Mouse (Mus musculus) intestine, embryonic 16.5 days (tissue): ENCODE results near the gene Tmem107. TPM values are rescaled to one million over a fixed set of nuclear protein-coding genes. Genes with fewer than 3 reads are reported as not detected.

Experiments used
- ATAC-seq: fragments of 200-750 bp; cut with Nextera tagmentation; 2 replicates; pipeline ENCODE4 v1.8.0; 2017; ENCODE audit warnings: moderate TSS enrichment, moderate library complexity
- H3K27ac ChIP-seq: fragments of 300-500 bp; sonication (generic); 2 replicates; pipeline ENCODE4 v1.5.1; 2014; ENCODE audit warnings: mild to moderate bottlenecking, low read length
- H3K27me3 ChIP-seq: fragments of 300-500 bp; sonication (generic); replicated peaks from 2 replicates; pipeline ENCODE4 v1.6.1; 2014; ENCODE audit warnings: low read length, control low read depth, mixed read lengths; ENCODE audit not compliant: control insufficient read depth, insufficient read depth
- H3K36me3 ChIP-seq: fragments of 300-500 bp; sonication (generic); 2 replicates; pipeline ENCODE4 v1.6.1; 2014; ENCODE audit warnings: low read length, control low read depth; ENCODE audit not compliant: control insufficient read depth, insufficient read depth
- H3K4me1 ChIP-seq: fragments of 300-500 bp; sonication (generic); 2 replicates; pipeline ENCODE4 v1.6.1; 2014; ENCODE audit warnings: low read length, control low read depth, mixed read lengths; ENCODE audit not compliant: control insufficient read depth, insufficient read depth
- H3K4me2 ChIP-seq: fragments of 300-500 bp; sonication (generic); 2 replicates; pipeline ENCODE4 v1.6.1; 2014; ENCODE audit warnings: low read depth, low read length, control low read depth
- H3K4me3 ChIP-seq: fragments of 300-500 bp; sonication (generic); 2 replicates; pipeline ENCODE4 v1.5.1; 2014; ENCODE audit warnings: mild to moderate bottlenecking, low read length
- H3K9ac ChIP-seq: fragments of 300-500 bp; sonication (generic); 2 replicates; pipeline ENCODE4 v1.6.1; 2014; ENCODE audit warnings: low read depth, low read length
- H3K9me3 ChIP-seq: fragments of 300-500 bp; sonication (generic); 2 replicates; pipeline ENCODE4 v1.6.1; 2016; ENCODE audit warnings: low read length, control low read depth; ENCODE audit not compliant: control insufficient read depth
- WGBS: fragments of 180-500 bp; shearing (Covaris S2); extraction: QIAGEN DNeasy Blood & Tissue Kit; methylation state at CpG from one replicate; pipeline ENCODE4 v1.1.7; 2014; 5-methylcytosine and 5-hydroxymethylcytosine counted together
- polyA plus RNA-seq: library from polyadenylated mRNA; unstranded; fragments of >200 nt; fragmentation: Nextera tagmentation; extraction: Ambion mirVana; gene quantifications from 2 replicates; pipeline ENCODE4 v1.2.1, GENCODE M21; 2015

The Tmem107 gene
- polyA plus RNA-seq, 1 experiment from 2014 or later, result 44.8 TPM

GRCm38 (mm10) chr11:69038173-69038572 is 32.4 kb upstream of the Tmem107 start:
- ATAC-seq, result no peak
- Histone ChIP-seq H3K4me2 (no peak overlapping the region), H3K27ac (0 out of 2 replicates have a peak overlapping the region, but pooled peaks have one; percentile 8), H3K4me1 (peaks cover 25% of the 10 kb centered on the region), H3K9me3 (no peaks in the 10 kb centered on the region), H3K4me3 (no peak overlapping the region), H3K36me3 (peaks cover 9% of the 10 kb centered on the region), H3K27me3 (no peaks in the 10 kb centered on the region), H3K9ac (no peak overlapping the region)
- WGBS, result 70% methylated on average over 5 of the region's 5 CpGs

GRCm38 (mm10) chr11:69045531-69046394 is 24.8 kb upstream of the Tmem107 start, which contains the start of gene Aurkb:
Gene Aurkb (plus strand): TSS chr11:69045647.
- peak within 1 kb of the TSS; percentile 67 for H3K4me2 ChIP-seq
- peaks cover 16% of the 10 kb centered on the region for H3K4me1 ChIP-seq
- no peaks in the 10 kb centered on the region for H3K9me3 ChIP-seq
- peak within 1 kb of the TSS; percentile 86 for H3K9ac ChIP-seq
- peak within 1 kb of the TSS; percentile 90 for H3K27ac ChIP-seq
- peak within 1 kb of the TSS; percentile 84 for H3K4me3 ChIP-seq
- ATAC-seq, result peak; percentile 82
- H3K27me3 ChIP-seq, result no peaks in the 10 kb centered on the region
- under 1% methylated on average over 54 of the region's 54 CpGs for WGBS
- H3K36me3 ChIP-seq, result peaks cover 7% of the 10 kb centered on the region

- ATAC-seq, result no peak
- 8% methylated on average over 9 of the region's 9 CpGs for WGBS
These were observed 24.2 kb upstream of the Tmem107 start for GRCm38 (mm10) chr11:69046395-69046774.

DNA sequence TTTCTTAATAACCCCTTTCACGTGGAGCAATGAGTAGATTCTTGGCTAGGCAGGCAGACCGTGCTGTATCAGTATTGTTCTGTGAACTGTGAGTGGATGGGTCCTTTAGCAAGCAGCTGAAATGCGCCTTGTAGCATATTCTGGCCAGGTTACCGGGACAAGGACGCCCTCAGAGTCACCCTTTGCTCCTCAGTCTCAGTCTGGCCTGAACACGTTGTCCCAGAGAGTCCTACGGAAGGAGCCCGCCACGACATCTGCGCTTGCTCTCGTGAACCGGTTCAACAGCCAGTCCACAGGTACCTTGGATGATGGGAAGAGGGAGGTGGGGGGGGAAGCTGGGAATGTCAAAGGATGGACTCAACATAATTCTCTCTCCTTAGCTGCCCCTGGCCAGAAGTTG is 23.0 kb upstream of the Tmem107 start:
- ATAC-seq, result no peak
- no peaks in the 10 kb centered on the region for H3K27me3 ChIP-seq
- 90% methylated on average over 12 of the region's 12 CpGs for WGBS
- H3K4me2 ChIP-seq, result peak overlapping the region; percentile 67; the same call in 1 of the 2 replicates
- no peak overlapping the region for H3K9ac ChIP-seq
- peaks cover 9% of the 10 kb centered on the region for H3K36me3 ChIP-seq
- no peak overlapping the region for H3K4me3 ChIP-seq
- peaks cover 16% of the 10 kb centered on the region for H3K4me1 ChIP-seq
- H3K27ac ChIP-seq, result no peak overlapping the region
- no peaks in the 10 kb centered on the region for H3K9me3 ChIP-seq

More at GRCm38 (mm10) chr11:69046395-69046774, 24.2 kb upstream of the Tmem107 start:
- Histone ChIP-seq H3K4me3 (peak overlapping the region; percentile 84), H3K36me3 (peaks cover 9% of the 10 kb centered on the region), H3K27ac (peak overlapping the region; percentile 90), H3K4me2 (peak overlapping the region; percentile 67), H3K4me1 (peaks cover 16% of the 10 kb centered on the region), H3K9ac (peak overlapping the region; percentile 86), H3K9me3 (no peaks in the 10 kb centered on the region), H3K27me3 (no peaks in the 10 kb centered on the region)

- Histone ChIP-seq H3K9ac (no peak overlapping the region), H3K36me3 (peaks cover 9% of the 10 kb centered on the region), H3K4me3 (no peak overlapping the region), H3K27me3 (no peaks in the 10 kb centered on the region), H3K9me3 (no peaks in the 10 kb centered on the region), H3K4me1 (peaks cover 16% of the 10 kb centered on the region), H3K27ac (no peak overlapping the region), H3K4me2 (no peak overlapping the region)
- 92% methylated on average over 14 of the region's 14 CpGs for WGBS
- ATAC-seq, result no peak
These were observed 22.5 kb upstream of the Tmem107 start for GRCm38 (mm10) chr11:69048151-69048550.

DNA sequence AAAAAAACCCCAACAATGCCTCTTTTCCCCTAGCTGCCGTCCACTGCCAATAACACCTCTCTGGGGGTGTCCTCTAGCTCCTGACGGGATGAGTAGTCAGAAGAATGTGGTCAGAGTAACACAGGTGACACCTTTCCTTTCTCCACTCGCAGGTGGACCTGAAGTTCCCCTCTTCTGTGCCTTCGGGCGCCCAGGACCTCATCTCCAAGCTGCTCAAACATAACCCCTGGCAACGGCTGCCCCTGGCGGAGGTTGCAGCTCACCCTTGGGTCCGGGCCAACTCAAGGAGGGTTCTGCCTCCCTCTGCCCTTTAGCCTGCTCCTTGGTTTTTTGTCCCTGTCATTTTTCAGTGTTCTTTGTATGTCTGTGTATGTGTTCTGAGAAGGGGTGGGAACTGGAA is 19.9 kb upstream of the Tmem107 start:
- Histone ChIP-seq H3K27ac (no peak overlapping the region), H3K4me2 (no peak overlapping the region), H3K9ac (no peak overlapping the region), H3K27me3 (no peaks in the 10 kb centered on the region), H3K4me3 (no peak overlapping the region), H3K4me1 (peaks cover 16% of the 10 kb centered on the region), H3K9me3 (no peaks in the 10 kb centered on the region), H3K36me3 (peaks cover 9% of the 10 kb centered on the region)
- ATAC-seq, result no peak
- 89% methylated on average over 8 of the region's 8 CpGs for WGBS

DNA sequence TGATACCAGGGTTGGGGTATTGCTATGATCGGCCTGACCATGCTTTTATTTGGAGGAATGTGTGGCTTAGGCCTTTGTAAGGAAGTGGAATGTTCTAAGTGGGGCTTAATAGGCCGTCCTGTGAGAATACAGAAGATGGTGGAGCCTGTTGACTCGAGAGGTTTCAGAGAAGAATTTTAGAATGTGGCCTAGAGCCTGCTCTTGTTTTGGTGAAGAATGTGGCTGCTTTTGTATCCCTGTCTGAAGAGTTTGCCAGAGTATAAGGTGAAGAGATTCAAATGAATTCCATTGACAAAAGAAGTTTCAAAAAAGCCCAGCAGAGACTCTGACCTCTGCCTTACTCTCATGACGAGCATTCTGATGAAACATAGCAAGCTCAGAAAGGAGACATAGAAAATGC is 18.8 kb upstream of the Tmem107 start:
- Histone ChIP-seq H3K9me3 (no peaks in the 10 kb centered on the region), H3K36me3 (peaks cover 9% of the 10 kb centered on the region), H3K4me3 (no peak overlapping the region), H3K27me3 (no peaks in the 10 kb centered on the region), H3K4me2 (no peak overlapping the region), H3K9ac (no peak overlapping the region), H3K4me1 (peaks cover 15% of the 10 kb centered on the region), H3K27ac (no peak overlapping the region)
- WGBS, result 84% methylated on average over 4 of the region's 4 CpGs
- ATAC-seq, result no peak

DNA sequence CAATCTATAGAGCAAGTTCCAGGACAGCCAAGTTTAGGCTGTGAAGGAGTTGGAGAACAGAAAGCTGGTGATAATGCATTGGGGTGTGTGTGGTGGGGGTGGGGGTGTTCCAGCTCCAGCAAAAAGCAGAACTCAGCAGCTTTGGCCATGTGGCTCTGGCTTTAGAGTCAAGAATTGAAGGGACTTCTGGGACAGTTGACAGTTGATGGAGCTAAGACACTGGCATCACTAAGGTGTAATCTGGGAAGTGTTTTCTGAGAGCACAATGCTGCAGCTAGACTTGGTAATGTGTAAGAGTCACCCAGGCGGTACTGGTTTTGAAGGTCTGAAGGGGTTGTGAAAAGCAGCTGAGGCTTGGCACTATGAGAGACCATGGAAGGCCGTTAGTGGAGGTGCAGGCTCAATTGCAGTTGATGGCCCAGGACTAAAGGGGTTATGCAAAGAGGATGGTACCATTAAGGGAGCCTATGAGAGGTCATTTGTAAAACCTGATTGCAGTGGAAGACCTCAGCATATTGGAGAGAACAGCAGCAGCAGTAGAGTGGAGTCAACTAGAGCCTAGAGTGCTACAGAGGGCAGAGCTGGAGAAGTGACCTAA is 17.7 kb upstream of the Tmem107 start:
- Histone ChIP-seq H3K9ac (no peak overlapping the region), H3K36me3 (peaks cover 9% of the 10 kb centered on the region), H3K9me3 (no peaks in the 10 kb centered on the region), H3K27me3 (no peaks in the 10 kb centered on the region), H3K4me1 (peaks cover 6% of the 10 kb centered on the region; the same call in 1 of the 2 replicates), H3K4me3 (no peak overlapping the region), H3K27ac (no peak overlapping the region), H3K4me2 (no peak overlapping the region)
- no peak for ATAC-seq
- WGBS, result 86% methylated on average over 2 of the region's 2 CpGs

DNA sequence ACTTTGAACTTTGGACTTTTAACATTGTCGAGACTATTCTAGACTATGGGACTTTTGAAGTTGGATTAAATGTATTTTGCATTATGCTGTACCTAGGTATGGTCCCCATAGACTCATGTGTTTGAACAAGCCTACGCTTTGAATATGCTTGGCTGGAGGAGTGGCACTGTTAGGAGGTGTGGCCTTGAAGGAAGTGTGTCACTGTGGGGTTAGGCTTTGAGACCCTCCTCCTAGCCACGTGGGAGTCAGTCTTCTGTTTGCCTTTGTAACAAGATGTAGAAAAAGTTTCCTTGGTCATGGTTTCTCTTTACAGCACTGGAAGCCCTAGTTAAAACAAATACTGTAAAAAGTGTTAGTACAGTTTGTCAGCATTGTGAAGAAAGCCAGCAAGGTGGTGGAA is 16.8 kb upstream of the Tmem107 start:
- no peaks in the 10 kb centered on the region for H3K9me3 ChIP-seq
- H3K27me3 ChIP-seq, result no peaks in the 10 kb centered on the region
- H3K27ac ChIP-seq, result no peak overlapping the region
- 70% methylated on average over 3 of the region's 3 CpGs for WGBS
- H3K9ac ChIP-seq, result no peak overlapping the region
- no peak for ATAC-seq
- peaks cover 9% of the 10 kb centered on the region; the same call in 1 of the 2 replicates for H3K36me3 ChIP-seq
- H3K4me3 ChIP-seq, result no peak overlapping the region
- H3K4me2 ChIP-seq, result no peak overlapping the region
- H3K4me1 ChIP-seq, result peaks cover 11% of the 10 kb centered on the region
